Mouse (Mus musculus) bone marrow, adult 2 months (tissue): Measurements from ENCODE around the gene Akr1a1. TPM values are rescaled to one million over a fixed set of nuclear protein-coding genes. Genes with fewer than 3 reads are reported as not detected.

Source experiments
- H3K27ac ChIP-seq: fragments of 200-500 bp; 2 replicates; pipeline ENCODE4 v1.5.1; 2012; ENCODE audit warnings: low read depth, mild to moderate bottlenecking, control low read depth, inconsistent platforms, low read length; ENCODE audit not compliant: control insufficient read depth, poor library complexity, insufficient read depth
- H3K4me1 ChIP-seq: fragments of 200-500 bp; 2 replicates; pipeline ENCODE4 v1.6.1; 2011; ENCODE audit warnings: low read length; ENCODE audit not compliant: control insufficient read depth, insufficient read depth
- H3K4me3 ChIP-seq: fragments of 200-500 bp; replicated peaks from 2 replicates; pipeline ENCODE3; 2011; ENCODE audit warnings: mild to moderate bottlenecking, low read depth, low read length, control low read depth; ENCODE audit not compliant: control insufficient read depth
- CTCF ChIP-seq: fragments of 200-500 bp; IDR thresholded peaks from 2 replicates; pipeline ENCODE4 v1.5.1; 2011; ENCODE audit warnings: low read length, control low read depth; ENCODE audit not compliant: control insufficient read depth, insufficient read depth
- POLR2A ChIP-seq: fragments of 200-500 bp; IDR thresholded peaks from 2 replicates; pipeline ENCODE4 v1.6.1; 2011; ENCODE audit warnings: low read depth, mild to moderate bottlenecking, control low read depth, low read length, borderline replicate concordance; ENCODE audit not compliant: control insufficient read depth
- WGBS: fragments of 180-500 bp; shearing (Covaris S2); methylation state at CpG from one replicate; pipeline ENCODE4 v1.1.7; 2018; 5-methylcytosine and 5-hydroxymethylcytosine counted together
- polyA plus RNA-seq: library from polyadenylated mRNA; stranded (reverse); fragments of >200 nt; gene quantifications from 2 replicates; pipeline ENCODE4 v1.2.4, GENCODE M21; 2011; ENCODE audit warnings: low replicate concordance; ENCODE audit not compliant: missing spikeins, insufficient read depth, insufficient read length

Akr1a1 gene
- polyA plus RNA-seq, 1 experiment = 421 TPM

- peak within 1 kb of the TSS; percentile 90 for H3K4me3 ChIP-seq
- 42% methylated on average over 5 of the region's 5 CpGs for WGBS
- peaks cover 1% of the 10 kb centered on the region; the same call in 1 of the 2 replicates for H3K4me1 ChIP-seq
- peak within 1 kb of the TSS; percentile 27 for H3K27ac ChIP-seq
- TF ChIP-seq POLR2A (no peak), CTCF (no peak)
Observed at GRCm38 (mm10) chr4:116596379-116596778, 55.1 kb downstream of the Akr1a1 start, which contains the start of gene Ccdc17. Gene Ccdc17 (plus strand): TSS chr4:116596654.

GRCm38 (mm10) chr4:116595793-116596192, 55.7 kb downstream of the Akr1a1 start:
- WGBS = 83% methylated on average over 8 of the region's 8 CpGs
- TF ChIP-seq POLR2A (no peak), CTCF (no peak)
- peaks cover 1% of the 10 kb centered on the region; the same call in 1 of the 2 replicates for H3K4me1 ChIP-seq

More at GRCm38 (mm10) chr4:116595793-116596192, 55.7 kb downstream of the Akr1a1 start:
- Histone ChIP-seq H3K27ac (no peak overlapping the region), H3K4me3 (no peak overlapping the region)

Other genes starting within 250 kb of the Akr1a1 start
- 21.5 and 30.8 TPM in 2 replicates for gene Mast2, start 187.5 kb downstream of the Akr1a1 start, polyA plus RNA-seq
- 4.1 and 4.3 TPM in 2 replicates for gene Ipp, start 144.1 kb downstream of the Akr1a1 start, polyA plus RNA-seq
- 49.3 and 137 TPM in 2 replicates for gene Tmem69, start 95.7 kb downstream of the Akr1a1 start, polyA plus RNA-seq
- gene Gpbp1l1, start 94.0 kb downstream of the Akr1a1 start, polyA plus RNA-seq = 19.7 and 33.0 TPM in 2 replicates
- 4.8 and 6.4 TPM in 2 replicates for gene Ccdc17, start 55.0 kb downstream of the Akr1a1 start, polyA plus RNA-seq
- 112 and 154 TPM in 2 replicates for gene Nasp, start 23.7 kb downstream of the Akr1a1 start, polyA plus RNA-seq
- gene Prdx1, start 33.9 kb upstream of the Akr1a1 start, polyA plus RNA-seq = 134 and 410 TPM in 2 replicates
- 3.4 and 8.6 TPM in 2 replicates for gene Mmachc, start 56.7 kb upstream of the Akr1a1 start, polyA plus RNA-seq
- 18.9 and 60.7 TPM in 2 replicates for gene Ccdc163, start 56.8 kb upstream of the Akr1a1 start, polyA plus RNA-seq
- gene Tesk2, start 69.3 kb upstream of the Akr1a1 start, polyA plus RNA-seq = 4.0 and 11.1 TPM in 2 replicates
- gene Toe1, start 156.0 kb upstream of the Akr1a1 start, polyA plus RNA-seq = 8.8 and 11.9 TPM in 2 replicates
- gene Mutyh, start 156.0 kb upstream of the Akr1a1 start, polyA plus RNA-seq = 3.2 and 25.9 TPM in 2 replicates
- not detected in 2 replicates for gene Hpdl, start 170.0 kb upstream of the Akr1a1 start, polyA plus RNA-seq
- gene Zswim5, start 225.7 kb upstream of the Akr1a1 start, polyA plus RNA-seq = 0.72 TPM in 1 of 2 replicates, not detected in the other